Mouse (Mus musculus) granulocyte monocyte progenitor cell, adult 5-6 weeks (primary cell): ENCODE measurements around the gene Ralgps1. TPM values are rescaled to one million over a fixed set of nuclear protein-coding genes. Genes with fewer than 3 reads are reported as not detected.

Experiments
- ATAC-seq: replicated peaks from 2 replicates; pipeline ENCODE4 v1.8.0; 2016; ENCODE audit warnings: mild to moderate bottlenecking, moderate TSS enrichment, inconsistent platforms; ENCODE audit not compliant: poor library complexity, severe bottlenecking
- total RNA-seq, 2 experiments: library from RNA; stranded (forward) in 1 of 2; stranded (reverse) in 1 of 2; fragments of 200-712, 200-1000 nt in 1 of 2; fragments of >200 nt in 1 of 2; fragmentation: Nextera tagmentation in 1 of 2; gene quantifications; 2 replicates each; pipeline ENCODE4 v1.2.3; 2014 to 2017

Ralgps1 gene
- total RNA-seq, 2 experiments from 2014 or later: 0.15 to 3.5 TPM

DNA sequence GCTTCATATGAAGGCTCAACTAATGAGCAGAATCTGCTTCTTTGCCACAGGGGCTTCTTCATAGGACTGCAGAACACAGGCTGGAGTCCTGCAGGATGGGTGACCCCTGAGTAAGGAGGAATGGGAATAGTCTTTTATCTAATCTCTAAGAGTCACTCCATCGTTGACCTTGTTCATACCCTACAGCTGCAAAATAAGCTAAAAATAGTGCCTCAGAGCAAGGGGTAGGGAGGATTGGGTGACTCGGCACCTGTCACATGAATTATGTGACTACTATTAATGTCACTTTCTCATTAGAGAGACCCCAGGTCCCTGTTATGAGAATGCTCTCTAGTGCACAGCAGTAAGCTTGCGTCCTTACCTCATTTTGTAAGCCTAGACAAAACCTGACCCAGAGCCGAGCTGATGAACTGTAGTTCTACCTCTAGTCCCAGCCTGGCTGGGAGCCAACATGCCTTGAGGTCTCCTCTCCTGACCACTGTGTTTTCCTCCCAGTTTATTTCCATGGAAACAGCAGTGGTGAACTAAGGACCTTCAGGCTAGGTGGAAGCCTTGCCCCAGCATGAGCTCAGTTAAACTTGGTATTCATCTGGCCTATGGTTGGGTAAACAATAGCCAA, 117.6 kb downstream of the Ralgps1 start:
- no peak for ATAC-seq

DNA sequence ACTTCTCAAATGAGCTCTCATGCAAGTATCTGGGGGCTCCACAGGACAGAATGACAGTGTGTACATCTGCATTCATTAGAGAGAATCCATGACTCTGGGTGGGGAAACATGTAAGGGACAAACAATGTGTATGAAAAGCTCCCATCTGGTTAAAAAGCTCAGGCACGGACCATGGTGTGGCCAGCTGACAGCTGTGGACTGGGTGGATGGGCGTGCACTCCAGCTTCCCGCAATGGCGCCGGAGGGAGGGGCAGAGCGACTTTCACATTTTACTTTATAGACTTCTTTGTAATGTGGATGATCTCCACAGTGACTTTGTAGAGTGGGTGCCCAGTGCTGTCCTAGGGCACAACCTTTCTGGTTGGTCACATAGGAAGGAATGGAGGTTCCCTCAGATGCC, 118.5 kb downstream of the Ralgps1 start:
- no peak for ATAC-seq

- ATAC-seq: no peak
These were observed 121.2 kb downstream of the Ralgps1 start for GRCm38 (mm10) chr2:33249922-33250633.

- no peak for ATAC-seq
These were observed 122.7 kb downstream of the Ralgps1 start for GRCm38 (mm10) chr2:33248549-33248948.

GRCm38 (mm10) chr2:33246841-33247240, 124.4 kb downstream of the Ralgps1 start:
- no peak for ATAC-seq

- ATAC-seq: no peak
These were observed 125.9 kb downstream of the Ralgps1 start for GRCm38 (mm10) chr2:33245350-33245749.

- ATAC-seq: no peak
These were observed 126.4 kb downstream of the Ralgps1 start for GRCm38 (mm10) chr2:33244880-33245279.

GRCm38 (mm10) chr2:33237581-33237980, 133.7 kb downstream of the Ralgps1 start:
- no peak for ATAC-seq

GRCm38 (mm10) chr2:33234848-33235247, 136.4 kb downstream of the Ralgps1 start:
- no peak for ATAC-seq

DNA sequence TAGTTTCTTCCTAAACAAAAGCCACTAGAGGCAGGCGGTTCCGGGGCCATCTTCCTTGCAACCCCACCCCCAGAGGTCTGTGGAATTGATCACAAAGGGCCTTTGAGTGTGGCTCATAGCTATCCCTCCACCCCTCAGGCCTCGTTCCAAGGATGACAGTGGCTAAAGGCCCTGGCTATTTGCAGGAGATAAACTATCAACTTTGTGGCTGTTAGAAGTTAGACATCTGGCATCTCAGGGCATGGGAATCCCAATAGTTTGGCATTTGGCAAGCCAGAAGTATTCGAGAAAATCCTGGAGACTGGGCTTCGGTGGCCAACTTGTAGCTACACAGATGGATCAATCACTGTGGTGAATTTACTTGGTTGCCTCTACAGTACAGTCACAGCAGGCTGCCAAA, 137.4 kb downstream of the Ralgps1 start:
- ATAC-seq: no peak

GRCm38 (mm10) chr2:33232782-33233570, 138.3 kb downstream of the Ralgps1 start:
- ATAC-seq: no peak

- ATAC-seq: no peak
These were observed 139.5 kb downstream of the Ralgps1 start for GRCm38 (mm10) chr2:33231788-33232187.

- ATAC-seq: no peak
These were observed 140.6 kb downstream of the Ralgps1 start for GRCm38 (mm10) chr2:33230701-33231100.

GRCm38 (mm10) chr2:33228551-33228950, 142.7 kb downstream of the Ralgps1 start:
- no peak for ATAC-seq

DNA sequence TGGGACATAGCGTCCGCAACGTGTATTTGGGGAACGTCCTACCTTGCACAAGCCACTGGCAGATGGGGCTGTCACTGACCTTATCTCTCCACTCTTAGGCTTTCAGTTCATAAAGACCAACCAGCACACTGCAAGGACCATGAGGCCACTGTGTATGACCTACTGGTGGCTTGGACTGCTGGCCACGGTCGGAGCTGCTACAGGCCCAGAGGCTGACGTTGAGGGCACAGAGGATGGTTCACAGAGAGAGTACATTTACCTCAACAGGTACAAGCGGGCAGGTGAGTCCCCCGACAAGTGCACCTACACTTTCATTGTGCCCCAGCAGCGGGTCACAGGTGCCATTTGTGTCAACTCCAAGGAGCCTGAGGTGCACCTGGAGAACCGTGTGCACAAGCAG, 143.2 kb downstream of the Ralgps1 start:
- ATAC-seq: no peak

DNA sequence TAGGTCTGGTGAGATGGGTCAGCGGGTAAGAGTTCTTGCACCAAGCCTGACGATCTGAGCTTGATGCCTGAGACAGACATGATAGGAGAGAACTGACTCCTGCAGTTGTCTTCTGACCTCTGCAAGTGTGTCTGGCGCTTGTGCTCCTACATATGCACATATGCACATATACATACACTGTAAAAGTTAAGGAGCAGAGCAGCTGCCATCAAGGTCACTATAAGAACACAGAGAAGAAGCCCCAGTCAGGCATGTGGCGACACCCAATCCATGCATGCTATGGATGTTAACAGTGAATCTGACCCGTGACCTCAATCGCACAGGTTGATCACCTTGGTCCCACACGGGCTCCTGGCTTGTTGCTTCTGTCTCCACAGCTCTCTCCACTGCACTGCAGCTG, 145.4 kb downstream of the Ralgps1 start:
- ATAC-seq: no peak

GRCm38 (mm10) chr2:33223656-33224358, 147.5 kb downstream of the Ralgps1 start:
- ATAC-seq: no peak

DNA sequence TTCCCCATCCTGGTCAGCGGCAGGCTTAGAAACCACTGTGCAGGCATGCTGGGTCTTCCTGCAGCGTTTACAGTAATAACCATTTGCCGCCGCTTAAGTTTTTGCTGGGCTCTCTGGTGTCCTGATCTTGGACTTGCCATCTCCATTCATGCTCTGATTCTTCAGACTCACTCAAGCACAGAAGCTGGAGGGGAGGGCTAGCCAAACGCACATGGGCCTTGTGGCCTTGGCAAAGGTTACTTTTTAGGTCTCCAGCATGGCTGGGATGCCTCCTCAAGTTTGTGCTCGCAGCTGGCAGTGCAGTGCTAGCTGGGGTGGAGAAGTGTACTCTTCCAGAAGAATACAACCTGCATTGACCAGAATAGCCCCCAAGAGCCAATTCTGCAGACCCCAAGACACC, 148.8 kb downstream of the Ralgps1 start:
- no peak for ATAC-seq

DNA sequence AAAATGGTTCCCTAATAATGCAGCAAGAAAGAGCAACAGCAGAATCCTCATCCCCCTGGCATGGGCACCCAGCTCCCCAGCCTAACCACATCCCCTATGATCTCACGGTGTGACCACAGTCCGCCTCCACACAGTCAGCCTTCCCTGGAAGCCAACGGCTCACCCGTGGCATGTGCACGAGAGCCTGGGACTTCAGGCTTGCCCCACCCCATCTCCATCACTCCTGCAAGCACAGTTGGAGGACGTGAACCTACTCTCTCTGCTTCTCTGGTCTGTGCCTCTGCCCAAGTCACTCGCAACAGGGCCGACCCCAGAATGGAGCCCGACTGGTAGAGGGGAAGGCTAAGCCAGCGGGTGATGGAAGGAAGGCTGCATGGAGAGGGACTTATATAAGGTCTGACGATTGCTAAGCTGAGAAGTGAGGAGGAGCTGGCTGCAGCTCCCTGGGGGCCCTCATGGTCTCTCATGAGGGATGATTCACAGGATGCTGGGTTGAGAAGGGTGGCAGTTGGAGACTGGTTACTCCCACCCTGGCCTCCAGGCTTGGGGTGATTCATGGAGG, 149.9 kb downstream of the Ralgps1 start:
- peak; percentile 92 for ATAC-seq

DNA sequence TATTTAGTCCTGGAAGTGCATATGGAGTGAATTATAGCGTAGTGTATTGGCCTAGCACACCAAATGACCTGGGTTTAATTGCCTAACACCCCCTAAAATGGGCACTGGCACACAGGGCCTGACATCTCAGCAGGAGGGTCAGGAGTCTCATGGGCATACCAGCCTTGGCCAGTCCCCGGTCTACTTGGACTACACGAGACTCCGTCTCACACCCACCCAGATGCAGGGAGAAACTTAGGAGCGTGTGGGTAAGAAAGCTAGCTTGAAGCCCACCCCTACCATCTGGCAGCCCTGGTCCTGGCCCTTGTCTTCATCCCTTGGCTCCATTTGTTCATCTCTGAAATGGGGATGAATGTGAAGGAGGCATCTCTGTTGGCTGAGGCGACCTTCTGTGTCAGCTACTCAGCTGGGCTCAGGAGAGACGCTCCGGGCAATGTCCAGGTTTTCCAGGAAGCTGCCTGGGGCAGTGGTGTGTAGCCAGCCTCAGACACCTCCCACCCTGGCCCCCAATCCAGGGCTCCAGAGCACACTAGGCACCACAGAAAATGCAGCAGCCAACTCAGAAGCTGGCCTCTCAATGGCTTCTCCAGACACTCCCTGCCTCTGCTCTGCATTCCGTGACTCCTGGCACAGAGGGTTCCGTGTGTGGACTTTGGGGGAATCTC, 150.5 kb downstream of the Ralgps1 start:
- no peak for ATAC-seq
